Mouse (Mus musculus) common myeloid progenitor, adult 5-6 weeks (primary cell): ENCODE measurements around the gene Rev1. TPM values are rescaled to one million over a fixed set of nuclear protein-coding genes. Genes with fewer than 3 reads are reported as not detected.

Experiments used
- ATAC-seq: replicated peaks from 2 replicates; pipeline ENCODE4 v1.8.0; 2016; ENCODE audit warnings: low read depth, mild to moderate bottlenecking, moderate TSS enrichment, inconsistent platforms; ENCODE audit not compliant: poor library complexity, severe bottlenecking
- total RNA-seq: library from RNA; stranded (forward); fragments of 200-1000, 187-1606 nt; gene quantifications from 2 replicates; pipeline ENCODE4 v1.2.3, GENCODE M21; 2017

Gene Rev1
- 41.5 and 47.1 TPM in 2 replicates for total RNA-seq

DNA sequence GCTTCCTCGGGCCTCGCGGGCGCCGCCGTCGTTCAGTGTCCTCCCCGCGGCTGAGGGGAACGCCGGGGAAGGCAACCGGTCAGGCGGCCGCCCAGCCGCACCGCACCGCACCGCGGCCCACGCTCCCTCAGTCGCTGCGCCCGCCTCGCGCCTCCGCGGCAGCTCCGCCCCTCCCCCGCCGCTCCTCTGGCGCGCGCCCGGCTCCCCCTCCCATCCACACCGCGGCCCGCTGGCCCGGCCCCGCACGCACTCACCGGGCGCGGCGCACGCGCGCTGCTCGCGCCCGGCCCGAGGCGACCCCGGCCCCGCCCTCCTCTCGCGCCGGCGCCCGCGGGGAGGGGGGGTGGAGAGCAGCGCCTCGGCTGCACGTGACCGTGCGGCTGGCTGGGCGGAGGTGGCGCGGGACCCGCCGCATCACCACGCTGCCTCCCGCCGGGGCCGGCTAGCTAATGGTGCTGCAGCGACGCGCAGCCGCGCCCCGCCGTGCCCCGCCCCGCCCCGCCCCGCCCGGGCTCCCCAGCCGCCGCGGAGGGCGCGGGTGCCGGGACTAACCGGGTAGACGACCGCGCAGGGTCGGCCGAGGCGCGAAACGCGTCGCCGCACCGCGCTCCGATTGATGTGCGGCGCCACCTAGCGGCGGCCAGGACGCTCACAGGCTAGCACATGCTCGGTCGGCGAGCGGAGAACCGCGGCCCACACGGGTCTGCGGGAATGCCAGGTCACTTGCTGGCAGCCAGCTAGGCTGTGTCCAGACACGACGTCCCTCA lies at the start of gene Rev1:
Rev1 (minus strand) TSS at position 301 of the 767 bp plus-strand sequence.
- ATAC-seq, result peak; percentile 73

DNA sequence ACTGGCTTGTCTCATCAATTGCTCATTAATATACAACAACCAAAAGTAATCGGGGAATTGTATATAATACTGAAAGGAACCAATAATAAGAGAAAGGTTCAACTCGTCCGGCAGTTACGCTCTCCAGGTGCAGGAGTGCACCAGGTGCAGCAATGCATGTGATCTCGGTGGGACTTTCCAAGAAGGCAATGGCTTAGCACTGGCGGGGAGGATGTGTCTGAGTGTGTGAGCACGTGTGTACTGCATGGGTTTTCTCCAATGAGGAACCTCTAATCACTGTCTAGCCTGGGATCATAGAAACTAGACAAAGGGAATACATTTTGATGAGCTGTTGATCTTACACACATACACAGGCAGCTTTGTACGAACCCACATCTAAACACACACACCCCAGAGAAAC lies 49.3 kb upstream of the Rev1 start:
- ATAC-seq, result no peak

DNA sequence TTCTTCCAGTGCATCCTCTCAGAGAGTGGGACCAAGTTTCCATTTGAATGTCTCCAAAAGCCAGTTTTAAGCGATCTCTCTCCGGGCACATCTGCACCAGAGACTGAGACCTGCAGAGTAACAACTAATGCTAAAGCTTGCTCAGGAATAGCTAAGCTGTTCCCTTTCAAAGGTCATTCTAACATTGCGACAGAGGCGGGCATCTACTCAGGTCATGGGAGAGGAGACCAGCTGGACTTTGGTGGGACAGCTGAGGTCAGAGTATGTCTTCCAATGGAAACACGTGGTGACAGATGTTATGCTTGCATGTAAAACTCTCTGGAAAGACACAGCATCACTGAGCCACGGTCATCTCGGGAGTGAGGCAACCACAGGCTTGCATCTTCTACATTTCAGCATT lies 46.5 kb upstream of the Rev1 start:
- no peak for ATAC-seq

DNA sequence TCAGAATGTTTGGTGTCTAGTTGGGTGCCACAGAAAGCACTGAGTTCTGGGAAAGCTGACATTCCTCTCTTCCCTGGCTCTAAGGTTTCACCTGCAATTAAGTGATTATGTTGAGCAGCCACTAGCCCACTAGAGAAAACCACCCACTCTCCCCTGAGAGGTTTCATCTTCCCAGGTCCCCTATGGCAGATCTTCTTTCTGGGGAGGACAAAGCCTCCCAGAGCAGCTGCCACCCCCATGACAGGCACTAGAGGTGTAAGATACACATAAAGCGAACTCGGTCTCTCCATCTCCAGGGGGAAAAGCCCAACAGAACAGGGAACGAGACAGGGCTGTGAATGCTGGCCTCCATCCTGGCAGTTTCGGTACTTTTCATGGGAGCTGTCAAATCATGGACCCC lies 42.3 kb upstream of the Rev1 start:
- ATAC-seq, result no peak

DNA sequence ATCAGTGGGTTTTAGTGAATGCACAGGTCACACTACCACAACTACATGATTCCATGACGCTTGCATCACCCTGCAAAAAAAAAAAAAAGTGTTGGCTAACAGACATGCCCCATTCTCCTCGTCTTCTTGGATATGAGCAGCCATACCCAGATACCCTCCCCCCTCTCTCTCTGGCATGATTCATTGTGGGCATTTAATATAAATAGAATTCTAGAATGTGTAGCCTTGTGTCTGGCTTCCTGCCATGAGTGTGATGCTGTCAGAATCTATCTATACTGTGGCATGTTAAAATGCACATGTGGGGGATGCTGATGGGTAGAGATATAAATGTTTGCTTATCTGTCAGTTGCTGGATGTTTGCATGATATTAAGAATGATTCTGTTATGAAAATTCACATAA lies 36.1 kb upstream of the Rev1 start:
- no peak for ATAC-seq

DNA sequence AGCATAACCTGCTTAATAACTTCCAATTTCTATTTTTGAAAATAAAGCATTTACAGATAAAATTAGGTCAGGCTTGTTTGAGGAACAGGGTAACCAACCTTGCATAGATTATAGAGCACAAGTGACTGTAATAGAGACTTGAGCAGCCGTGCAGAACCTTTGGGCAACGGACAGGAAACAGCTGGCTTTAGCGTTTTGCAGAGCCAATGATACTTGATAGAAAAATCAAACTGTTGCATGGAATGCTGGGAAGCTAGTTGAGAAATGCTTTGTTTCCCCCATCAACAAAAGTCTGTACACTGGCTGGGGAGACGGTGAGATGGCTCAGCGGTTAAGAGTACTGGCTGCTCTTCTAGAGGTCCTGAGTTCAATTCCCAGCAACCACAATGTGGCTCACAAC lies 20.5 kb upstream of the Rev1 start:
- ATAC-seq, result no peak

DNA sequence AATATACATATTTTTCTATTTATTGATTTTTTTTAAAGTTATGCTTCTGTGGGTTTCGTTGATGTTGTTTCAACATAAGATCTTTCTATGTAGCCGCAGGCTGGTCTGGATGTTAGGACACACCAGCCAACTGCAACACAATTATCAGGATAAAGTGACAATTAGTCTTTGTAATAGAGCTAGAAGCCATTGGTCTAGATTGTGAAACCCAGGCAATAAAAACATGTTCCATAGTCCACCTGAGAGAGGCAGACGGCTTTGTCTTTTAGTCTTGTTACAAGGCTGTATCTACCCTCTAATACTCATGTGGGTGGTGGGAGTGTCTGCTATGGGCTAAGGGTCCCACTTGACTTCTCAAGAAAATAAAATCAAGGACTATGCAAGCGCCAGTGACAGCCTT lies 16.4 kb upstream of the Rev1 start:
- ATAC-seq, result no peak

DNA sequence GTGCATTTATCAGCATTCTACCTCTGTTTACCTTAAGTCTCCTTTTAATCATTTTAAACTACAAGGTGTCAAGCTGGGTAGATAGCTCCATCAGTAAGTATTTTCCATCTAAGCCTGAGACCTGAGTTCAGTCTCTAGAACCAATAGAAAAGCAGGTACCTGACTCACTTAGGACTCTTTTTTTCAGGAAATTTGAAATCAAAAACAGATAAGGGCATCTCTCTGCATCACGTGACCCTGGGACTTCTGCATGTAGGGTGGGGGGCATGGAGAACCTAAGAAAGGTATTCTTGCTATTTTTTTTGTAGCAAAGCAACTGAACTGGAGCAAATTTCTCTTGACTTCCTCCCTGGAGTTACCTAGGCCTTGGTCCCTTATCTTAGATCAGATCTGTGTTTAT lies 11.8 kb upstream of the Rev1 start:
- ATAC-seq, result no peak

DNA sequence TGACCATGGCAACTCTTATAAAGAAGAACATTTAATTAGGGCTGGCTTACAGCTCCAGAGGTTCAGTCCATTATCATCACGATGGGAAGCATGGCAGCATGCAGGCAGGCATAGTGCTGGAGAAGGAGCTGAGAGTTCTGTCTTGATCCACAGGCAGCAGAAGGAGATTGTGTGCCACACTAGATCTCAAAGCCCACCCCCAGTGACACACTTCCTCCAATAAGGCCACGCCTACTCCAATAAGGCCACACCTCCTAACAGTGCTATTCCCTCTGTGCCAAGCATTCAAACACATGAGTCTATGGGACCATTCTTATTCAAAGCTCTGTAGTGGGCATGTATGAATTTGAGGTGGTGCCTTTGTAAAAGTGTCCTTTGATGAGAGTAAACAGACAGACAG lies 11.3 kb upstream of the Rev1 start:
- ATAC-seq, result no peak

DNA sequence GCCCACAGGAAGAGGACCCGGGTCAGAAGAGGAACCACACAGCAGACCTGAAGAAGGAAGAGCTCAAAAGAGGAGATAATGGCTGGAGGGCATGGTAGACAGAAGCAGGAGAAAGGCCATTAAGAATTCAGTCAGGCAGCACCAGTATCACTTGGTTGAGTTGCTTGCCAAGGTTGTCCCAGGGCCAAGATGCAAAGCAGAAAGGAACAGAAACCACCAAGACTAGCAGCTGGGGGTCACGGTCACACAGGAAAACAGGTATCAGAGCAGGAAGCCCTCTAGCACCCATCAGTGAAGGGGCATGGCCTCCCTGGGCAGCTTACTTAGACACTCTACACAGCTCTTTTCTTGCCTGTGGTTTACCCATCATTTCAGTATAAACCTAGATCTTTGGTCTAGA lies 9.8 kb upstream of the Rev1 start:
- no peak for ATAC-seq

DNA sequence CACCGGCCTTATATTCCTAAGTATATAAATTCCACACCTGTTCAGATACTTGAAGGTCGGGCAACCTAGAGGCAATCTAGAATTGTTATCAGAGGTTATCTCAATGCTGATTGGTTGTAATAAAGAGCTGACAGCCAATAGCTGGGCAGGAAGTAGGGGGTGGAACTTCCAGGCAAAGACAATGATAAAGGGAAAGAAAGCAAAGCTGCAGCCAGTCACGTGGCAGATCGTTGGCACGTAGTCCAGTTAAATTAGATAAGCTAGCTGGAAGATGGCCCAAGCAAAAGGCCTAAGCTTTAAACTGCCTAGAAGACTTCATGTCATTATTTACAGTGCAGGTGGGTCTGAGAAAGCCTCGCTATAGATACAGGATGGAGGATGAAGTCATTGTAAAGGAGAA lies 3.3 kb upstream of the Rev1 start:
- ATAC-seq, result no peak

DNA sequence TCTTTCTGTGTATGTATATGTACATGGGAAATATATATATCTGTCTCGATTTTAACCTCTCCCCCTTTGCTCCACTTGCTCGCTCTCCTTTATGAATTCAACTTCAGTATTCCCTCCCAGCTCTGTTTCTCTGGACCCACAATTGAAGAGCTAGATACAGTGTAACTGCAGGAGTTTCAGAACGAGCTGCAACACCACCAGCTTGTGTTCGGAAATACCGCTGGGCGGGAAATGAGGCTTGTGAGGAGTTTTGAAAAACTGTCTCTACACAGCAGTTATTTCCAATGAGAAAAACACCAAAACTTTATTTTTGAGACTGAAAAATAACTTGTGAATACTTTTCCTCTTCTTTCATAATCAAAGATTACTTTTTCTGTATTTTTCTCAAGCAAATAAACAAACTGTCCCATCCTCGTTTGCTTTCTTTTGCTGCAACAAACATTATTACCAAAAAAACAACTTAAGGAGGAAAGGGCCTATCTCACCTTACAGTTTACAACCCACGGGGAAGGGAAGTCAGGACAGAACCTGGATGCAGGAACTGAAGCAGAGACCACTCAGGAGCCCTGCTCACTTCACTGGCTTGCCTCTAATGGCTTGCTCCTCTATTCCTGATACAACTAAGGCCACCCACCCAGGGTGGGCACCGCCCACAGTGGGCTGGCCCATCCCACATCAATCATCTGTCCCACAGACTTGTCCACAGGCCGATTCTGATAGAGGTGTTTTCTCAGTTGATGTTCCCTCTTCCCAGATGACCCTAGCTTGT lies 1.3 kb upstream of the Rev1 start:
- peak; percentile 52 for ATAC-seq

DNA sequence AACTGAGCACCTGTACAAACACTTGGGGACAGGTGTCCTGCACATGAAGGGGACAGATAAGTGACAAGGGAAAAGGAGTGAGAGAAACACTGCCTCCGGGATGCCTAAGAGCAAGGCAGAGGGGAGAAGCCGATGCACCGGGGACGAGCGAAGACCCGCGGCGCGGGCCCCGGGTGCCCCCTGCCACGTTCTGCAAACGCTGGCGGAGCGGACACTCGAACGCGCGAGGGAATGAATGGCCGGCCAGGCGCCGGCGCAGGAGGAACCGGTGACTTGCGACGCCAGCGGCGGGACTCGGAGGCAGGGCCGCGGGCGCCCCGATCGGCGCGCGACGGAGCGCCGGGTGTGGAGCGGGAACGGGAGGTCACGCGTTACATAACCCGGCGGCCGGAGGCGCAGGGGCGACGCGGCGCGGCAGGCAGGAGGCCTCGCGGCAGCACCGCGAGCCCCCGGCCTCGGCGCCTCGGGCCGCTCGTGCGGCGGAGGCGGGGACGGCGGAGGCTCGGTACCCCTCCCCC lies 623 bp downstream of the Rev1 start:
- 0 out of 2 replicates have a peak, but pooled peaks have one; percentile 6 for ATAC-seq

DNA sequence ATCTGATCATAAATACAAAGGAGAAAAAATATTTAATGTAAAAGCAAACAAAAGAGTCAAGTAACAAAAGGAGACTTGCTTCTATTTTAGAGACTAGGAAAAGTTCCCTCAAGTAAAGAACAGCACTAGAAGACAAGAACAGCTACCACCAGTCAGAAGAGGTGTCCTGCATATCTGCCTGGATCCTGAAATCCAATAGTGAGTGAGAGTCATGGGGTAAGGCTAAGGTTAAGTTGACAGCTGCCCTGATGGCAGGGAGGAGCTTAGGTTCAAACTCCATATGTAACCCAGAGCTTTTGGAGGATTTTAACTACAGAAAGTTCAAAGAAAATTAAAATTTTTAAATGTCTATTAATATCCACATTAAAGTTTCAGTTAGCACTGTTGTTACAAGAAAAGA lies 2.6 kb downstream of the Rev1 start:
- no peak for ATAC-seq

DNA sequence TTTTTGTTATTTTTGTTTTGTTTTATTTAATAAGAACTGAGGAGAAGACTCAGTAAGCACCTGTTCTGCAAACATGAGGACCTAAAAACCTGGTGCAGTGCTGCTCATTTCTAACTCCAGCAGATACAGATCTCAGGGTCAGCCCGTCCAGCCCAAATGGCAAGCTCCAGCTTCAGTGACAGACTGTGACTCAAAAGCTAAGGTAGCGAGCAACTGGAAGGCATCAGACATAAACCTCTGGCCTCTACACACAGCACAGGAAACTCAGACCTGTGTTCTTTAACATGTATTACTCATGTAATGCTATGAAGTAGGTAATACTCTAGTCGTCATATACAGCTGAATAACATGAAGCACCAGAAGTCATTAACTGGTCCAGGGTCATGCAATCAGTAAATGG lies 3.2 kb downstream of the Rev1 start:
- no peak for ATAC-seq

DNA sequence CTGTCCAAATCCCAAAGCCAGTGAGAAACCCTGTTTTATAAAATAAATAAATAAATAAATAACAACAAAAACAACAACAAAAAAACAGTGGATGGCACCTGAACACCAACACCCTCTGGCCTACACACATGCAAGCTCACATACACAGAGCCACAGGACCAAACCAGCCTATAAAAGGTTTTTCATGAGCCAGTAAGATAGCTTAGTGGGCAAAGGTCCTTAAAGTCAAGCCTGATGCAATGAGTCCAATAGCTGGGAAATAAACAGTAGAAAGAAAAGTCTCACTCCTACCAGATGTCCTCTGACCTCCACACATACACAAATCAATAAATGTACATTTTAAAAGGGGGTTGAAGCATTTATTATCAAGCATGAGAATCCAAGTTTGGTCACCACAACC lies 5.3 kb downstream of the Rev1 start:
- ATAC-seq, result no peak

DNA sequence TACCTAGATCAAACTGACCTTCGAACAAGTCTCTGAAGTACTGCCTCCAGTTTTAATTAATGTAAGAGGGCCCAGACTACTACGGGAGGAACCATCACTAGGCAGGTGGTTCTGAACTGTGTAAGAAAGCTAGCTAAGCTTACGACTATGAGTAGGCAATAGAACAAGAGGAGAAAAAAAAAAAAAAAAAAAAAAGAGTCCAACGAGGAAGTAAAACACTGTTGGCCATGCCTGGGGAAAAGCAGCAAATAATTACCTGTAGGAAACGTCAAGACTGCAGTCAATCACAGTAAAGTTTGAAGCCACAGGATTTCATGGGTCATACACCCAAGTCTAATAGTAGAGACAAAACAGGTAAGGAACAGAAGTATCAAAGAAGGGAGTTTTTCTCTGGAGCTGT lies 8.7 kb downstream of the Rev1 start:
- ATAC-seq, result no peak

DNA sequence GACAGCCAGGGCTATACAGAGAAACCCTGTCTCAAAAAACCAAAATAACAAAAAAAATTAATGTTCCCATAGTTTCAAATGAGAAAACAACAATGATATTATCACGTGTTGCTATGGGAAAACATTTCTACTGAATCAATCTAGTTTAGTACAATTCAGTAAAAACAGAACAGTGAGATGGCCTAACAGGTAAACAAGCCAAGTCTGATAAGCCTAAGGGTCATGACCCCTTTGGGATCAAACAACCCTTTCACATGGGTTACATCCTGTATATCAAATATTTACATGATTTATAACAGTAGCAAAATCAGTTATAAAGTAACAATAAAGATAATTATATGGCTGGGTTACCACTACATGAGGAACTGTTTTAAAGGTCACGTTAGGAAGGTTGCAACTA lies 11.0 kb downstream of the Rev1 start:
- no peak for ATAC-seq

DNA sequence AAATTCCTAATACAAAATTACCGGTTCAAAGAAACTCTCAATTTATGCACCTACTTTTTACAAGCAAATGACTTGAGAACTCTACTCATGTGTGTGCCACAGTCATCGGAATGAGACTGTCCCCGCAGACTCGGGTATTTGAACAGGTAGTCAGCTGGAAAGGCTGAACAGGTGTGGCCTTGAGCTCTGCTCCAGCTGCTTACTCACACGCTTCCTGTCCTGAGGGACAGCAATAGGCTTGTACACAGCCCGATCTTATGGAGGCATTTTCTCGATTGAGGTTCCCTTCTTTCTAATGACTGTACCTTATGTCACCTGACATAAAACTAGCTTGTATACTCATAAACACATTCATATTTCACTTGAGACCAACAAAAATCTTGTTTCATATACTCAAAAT lies 19.8 kb downstream of the Rev1 start:
- no peak for ATAC-seq

DNA sequence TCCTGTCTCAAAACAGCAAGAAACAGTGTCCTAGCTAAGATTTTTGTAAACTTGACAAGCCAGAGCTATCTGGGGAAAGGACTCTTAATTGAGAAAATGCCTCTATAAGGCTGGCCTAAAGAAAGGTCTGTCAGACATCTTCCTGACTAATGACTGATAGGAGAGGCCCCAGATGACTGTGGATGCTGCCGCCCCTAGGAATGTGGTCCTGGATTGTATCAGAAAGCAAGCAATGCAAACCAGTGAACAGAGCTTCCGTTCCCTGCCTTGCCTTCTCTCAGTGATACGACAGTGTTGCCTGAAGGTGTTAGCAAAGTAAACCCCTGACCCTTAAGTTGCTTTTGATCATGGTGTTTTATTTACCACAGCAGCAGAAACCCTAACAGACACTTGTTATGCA lies 25.8 kb downstream of the Rev1 start:
- no peak for ATAC-seq

DNA sequence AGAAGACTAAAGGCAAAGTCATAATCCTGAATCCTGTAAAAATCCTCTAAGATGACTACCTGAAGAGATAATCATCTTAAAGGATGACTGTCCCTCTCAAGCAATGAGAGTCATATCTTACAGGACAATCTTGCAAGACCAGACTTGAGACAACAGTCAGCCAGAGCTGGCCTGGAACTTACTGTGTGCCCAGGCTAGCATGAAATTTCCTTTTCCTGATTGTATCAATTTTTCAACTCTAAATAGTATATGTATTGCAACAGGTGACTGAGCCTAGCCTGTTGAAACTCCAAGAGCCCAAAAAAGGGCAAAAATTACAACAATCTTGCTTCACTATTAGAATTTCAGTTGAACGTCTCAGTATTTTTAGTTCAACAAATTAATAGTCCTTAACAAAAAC lies 26.4 kb downstream of the Rev1 start:
- ATAC-seq, result no peak

DNA sequence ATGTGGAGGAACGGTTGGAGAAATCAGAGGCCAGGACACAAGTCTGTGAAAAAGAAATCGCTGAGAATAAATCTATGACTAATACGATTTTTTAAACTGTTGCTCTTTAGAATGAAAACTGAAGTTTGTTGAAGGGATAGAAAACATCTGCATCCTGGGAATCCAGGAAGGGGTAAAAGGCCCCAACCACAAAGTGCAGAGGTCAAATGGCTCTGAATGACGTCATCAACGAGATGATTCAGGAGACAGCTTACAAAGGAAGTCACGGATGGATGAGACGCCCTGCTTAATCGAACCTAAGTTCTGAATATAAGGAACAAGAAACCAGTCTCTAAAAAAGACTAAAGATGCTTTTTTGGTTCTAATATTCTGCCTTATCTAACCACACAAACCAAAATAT lies 48.3 kb downstream of the Rev1 start:
- ATAC-seq, result no peak
